Mouse (Mus musculus) adrenal gland, postnatal 14 days (tissue): ENCODE results near the gene Limk2. TPM values are rescaled to one million over a fixed set of nuclear protein-coding genes. Genes with fewer than 3 reads are reported as not detected.

Source experiments
- DNase-seq: peaks from one replicate; pipeline ENCODE4 v3.0.0; 2021; ENCODE audit warnings: mixed read lengths
- total RNA-seq: library from RNA; stranded (reverse); gene quantifications from 2 replicates; pipeline ENCODE4 v1.2.3, GENCODE M21; 2021

The Limk2 gene
- total RNA-seq, 1 experiment from 2014 or later: 21.4 TPM

DNA sequence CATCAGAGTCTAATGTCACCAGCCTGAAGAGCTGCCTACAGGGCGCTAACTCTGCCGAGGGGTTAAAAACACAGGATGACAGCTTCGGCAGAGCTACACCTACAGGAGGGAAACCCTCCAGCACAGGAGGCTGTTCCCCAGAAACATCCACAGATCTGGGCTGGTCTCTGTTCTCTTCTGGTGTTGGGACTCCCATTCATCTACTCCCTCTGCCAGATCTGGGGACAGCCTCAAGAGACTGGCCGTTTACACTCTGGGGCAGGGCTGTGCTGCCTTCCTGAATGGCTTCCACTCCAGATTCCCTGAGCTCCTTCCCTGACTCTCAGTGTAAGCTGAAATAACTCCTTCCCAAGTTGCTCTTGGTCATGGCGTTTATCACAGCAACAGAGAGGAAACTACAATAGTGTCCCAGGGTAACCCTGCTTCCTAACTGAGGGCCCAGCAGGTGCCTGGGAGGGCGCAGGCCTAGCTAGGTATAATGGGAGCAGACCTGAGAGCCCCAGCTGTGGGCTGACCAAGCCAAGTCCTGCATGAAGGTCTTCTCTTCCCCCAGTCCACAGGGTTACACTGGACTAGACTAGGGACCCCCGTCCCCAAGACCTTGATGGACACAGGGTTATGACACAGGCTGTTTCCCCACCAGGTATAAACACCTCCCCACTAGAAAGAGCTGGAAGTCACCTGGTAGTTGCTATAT lies 37.2 kb downstream of the Limk2 start:
- DNase-seq: no peak

DNA sequence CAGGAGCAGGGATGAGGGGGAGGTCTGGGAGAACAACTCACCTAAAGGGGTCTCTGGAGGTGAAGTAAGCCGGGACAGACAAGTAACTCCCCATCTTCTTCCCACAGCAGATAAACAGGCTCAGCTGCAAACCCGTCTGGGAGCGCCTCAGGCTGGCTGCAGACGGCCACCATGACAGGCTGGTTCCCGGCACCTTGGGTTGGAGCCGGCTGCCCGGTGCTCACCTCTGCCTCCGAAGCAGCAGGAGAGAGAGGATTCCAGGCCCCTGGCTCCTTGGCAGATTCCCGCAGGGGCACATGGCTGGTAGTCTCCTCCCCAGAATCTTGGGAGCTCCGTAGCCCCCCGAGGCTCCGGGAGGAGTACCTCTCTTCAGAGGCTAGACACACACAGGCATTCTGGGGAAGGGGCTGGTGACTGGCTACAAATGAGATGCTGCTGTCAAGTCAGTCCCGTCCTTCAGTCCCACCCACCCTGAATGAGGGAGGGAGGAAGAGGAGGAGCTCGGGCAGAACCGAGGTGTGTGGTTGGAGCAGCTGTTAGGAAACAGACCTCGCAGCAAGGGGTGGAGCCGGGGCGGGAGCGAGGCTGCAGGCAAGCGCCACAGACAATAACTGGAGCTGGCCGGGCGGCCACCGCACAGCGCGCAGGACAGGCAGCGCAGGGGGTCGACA lies 37.9 kb downstream of the Limk2 start:
- peak; percentile 91 for DNase-seq

DNA sequence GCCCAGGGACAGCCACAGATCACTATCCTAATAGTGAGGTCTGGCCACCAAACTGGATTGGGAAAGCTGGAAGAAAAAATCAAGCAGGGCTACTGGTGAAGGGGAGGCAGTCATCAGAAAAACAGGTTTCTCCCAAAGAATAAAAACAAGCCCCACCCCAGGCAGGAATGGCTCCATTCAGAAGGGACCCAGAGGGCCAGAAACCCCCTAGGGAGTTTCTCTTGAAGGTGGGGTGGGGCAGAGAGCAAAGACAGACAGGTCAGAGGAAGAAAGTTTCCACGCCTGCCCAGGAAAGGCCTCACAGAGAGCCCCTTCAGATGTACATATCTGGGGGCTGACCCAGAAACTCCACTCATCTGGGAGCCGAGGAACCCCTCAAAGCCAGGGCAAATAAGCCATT lies 38.8 kb downstream of the Limk2 start:
- DNase-seq: no peak

DNA sequence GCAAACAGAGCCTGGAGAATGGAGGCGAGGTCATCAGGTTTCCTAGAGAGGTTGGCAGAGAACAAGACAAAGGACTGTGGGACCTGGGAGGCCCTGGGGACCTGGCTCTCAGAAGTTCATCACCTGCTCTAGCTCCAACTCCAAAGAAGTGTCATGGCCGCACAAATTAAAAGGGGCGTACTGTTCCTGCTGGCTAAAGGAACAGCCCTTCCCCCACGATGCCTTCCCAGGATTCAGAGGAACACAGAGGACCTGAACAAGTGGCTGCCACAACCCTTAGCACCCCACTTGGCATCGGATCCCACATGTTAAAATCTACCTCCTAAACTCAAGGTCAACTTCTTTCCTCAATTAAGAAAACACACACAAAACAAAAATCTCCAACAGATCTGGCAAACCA lies 39.5 kb downstream of the Limk2 start:
- DNase-seq: no peak

DNA sequence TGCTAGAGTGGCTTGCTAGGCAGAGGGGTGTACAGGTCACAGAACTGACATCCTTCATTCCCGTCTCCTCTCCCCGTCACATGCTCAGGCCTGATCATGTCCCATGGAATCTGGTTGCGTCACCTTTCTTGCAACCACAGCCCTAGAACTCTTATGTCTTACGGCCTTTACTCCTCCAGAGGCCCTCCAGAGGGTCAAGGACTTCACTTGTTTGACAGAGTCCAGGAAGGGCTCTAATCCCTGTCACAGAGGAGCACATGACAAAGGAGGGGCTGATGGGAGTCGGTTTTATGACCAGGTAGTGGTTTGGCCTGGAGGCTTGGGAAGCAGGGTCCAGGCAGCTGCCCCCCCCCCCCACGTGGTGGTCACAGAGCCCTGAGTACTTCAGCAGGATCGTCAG lies 40.0 kb downstream of the Limk2 start:
- no peak for DNase-seq

DNA sequence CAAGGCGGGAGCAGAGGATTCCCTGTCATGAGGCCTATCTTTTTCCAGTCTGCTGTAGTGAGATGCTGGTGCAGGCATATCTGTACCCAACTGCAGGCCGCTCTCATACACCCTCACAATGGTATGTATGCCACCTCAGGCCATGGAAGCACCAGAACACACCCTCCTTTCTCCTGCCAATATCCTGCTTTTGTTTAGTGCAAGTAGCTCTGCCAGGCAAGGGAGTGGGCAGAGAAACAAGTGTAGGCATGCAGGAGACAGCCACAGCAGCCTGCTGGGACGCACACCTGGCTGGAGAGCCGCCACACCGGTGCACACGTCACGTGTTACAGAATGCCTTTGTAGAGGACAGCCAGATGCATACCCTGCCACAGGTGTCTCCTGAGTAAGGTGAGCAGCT lies 42.6 kb downstream of the Limk2 start:
- no peak for DNase-seq

DNA sequence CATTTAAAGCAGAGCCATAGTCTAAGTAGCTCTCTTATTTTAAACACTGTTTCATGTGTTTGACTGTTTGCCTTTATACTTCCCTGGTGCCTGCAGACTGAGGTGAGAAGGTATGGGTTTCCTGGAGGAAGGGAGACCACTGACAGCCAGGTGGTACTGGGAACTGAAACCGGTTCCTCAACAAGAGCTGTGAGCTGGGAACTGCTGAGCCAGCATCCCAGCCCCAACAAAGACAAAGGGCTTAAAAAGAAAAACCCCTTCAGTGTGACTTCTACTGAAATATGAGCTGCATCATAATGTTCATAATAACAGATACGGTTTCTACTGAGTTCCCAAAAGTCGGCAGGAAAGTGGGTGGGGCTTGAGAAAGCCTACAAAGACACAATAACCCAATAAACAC lies 46.1 kb downstream of the Limk2 start:
- no peak for DNase-seq

DNA sequence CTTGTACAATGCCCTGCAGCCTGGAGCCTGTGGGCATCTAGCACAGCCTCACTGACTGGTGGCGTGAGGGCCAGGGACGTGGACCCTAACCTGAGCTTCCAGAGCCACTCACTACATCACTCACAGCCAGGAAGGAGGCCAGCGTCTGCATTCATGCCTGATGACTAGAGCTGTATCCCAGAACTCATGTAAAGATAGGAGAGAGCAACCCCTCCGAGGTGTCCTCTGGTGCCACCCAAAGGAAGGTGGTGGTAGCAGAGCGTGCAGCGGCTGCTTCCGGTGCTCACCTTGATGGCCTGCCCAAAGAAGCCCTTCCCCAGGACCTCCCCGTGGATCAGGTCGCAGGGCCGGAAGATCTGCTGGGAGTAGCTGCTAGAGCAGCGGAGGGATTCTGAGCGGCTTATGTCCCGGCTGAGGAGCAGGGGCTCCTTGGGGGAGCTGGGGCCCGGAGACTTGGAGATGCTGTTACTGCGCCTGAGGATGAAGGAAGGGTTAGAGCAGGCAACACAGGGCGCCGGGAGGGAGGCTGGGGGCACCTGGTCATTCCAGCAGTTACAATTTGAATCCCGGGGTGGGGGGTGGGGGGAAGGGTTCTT lies 55.9 kb downstream of the Limk2 start:
- DNase-seq: no peak

DNA sequence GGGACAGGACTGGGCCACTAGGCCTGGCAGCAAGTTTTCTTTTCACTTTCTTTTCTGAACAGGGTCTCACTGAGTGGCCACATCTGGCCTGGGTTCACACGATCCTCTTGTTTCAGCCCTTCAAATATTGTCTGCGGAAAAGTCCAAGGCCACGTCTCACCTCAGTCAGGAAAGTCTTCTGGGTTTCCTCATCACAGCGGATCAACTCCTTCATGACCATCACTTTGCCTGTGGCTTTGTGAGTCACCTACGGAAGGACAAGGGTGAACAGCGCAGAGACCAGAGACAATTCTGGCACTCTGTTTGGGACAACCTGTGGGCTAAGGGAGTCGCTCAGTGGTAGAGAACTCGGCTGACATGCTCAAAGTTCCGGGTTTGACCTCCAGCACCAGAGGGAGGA lies 56.9 kb downstream of the Limk2 start:
- peak; percentile 6 for DNase-seq

DNA sequence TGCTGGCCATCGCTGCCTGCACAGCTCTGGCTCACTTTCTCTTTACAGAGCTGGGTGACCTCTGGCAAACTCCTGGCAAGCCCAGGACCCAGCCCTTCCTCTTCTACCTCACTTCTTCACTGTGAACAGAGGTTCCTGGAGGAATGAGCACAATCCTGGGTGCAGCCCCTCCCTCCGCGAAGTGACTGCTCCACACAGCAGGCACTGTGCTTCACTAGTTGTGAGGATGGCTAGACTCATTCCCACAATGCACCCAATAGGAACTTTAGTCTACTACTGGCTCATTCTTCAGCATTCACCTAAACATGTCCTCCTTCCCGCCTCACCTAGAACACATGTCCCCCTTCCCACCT lies 59.7 kb downstream of the Limk2 start:
- DNase-seq: no peak

DNA sequence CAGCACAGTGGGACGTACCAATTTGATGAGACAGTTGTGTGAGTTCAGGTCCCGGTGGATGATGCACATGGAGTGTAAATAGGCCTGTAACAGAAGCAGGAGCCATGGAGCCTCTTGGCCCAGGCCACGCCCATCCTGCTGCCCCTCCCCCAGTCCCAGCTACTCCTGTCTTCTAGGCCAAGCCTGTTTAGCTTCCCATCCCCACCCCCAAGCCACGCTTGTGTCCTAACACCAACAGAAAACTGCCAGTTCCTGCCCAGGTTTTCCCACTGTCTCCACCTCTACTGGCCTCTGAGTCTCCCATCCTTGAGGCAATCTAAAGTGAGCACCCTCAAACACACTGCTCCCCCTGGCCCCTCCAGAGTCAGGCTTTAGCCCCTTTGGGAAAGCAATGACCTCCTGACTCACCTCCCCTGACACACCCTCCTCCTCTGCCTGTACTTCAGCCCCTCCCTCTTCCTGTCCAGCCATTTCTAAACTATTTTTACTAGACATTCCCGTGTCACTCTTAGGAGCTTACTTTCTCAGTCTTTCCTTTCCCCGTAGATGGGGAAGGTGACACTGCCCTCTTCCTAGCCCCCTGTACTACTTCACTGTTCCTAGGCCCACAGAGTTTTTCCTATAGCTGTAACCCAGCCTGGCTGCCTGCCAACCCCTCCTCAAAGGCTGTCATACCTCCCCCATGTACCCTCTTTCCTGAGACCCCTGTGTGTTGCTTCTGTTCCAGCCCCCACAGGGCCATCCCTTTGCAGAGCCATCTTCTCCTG lies 60.2 kb downstream of the Limk2 start:
- peak; percentile 61 for DNase-seq

DNA sequence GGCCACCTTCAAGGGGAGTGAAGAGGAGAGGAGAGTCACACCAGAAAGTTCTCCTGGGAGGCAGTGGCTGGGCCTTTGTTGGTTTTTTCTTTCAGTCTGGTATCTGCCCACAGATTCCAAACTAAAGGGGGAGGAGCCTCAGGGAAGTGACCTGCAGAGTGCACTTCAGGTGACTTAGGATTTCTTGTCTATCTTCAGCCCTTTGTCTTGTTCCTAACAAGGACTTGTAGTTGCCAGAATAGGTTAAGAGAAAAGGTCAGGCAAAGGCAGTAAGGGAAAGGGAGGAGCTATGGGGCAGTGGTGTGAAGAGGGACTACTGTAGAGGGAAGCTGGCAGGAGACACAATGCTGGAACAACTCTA lies 61.2 kb downstream of the Limk2 start:
- no peak for DNase-seq

DNA sequence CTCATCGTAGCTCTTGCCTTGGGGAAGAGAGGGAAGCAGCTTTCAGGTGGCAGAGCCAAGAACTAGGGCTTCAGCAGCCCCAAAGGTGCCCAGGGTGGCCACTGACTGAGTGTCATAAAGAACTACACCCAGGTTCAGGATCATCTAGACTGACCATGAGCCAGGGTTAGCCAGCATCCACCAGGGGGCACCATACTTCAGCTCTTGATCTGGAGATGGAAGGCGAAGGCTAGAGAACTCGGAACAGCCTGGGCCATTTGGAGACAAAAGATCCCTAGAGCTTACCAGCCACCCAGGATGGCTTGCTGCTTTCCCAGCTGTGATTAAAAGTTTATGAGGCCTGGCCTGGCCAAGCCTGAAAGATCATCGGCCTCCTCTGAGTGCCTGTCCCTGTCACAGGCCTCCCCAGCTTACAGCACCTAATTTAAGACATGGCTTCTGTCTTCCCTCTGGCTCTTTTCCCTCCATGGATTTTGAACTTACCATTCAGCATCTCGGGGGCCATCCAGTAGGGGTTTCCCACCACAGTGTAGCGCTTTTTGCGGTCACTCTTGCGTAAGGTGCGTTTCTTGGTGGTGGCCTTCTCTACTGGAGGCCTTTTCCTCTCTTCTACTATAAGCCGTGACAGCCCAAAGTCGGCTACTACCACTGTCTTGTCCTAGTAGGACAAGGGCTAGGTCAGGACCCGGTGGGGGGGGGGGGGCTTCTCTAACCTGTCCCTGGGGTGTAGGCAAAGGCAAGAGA lies 61.7 kb downstream of the Limk2 start:
- peak; percentile 95 for DNase-seq

DNA sequence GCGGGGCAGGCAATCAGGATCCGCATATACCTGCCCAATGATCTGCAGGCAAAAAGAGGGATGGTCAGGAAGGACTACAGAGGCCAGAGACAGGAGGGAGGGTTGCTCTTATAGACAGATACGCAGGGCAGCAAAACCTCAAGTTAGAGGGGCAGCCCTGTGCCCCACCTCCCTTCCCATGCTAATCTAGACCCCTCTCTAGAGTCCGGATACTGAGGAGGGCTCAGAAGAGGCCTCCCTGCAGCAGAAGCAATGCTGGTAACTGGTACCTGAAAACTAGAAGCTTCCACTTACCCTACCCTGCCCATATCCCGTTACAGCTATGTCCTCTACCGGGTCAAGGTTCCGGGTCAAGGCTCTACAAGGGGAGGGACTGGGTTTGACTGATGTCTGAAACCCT lies 62.6 kb downstream of the Limk2 start:
- no peak for DNase-seq

DNA sequence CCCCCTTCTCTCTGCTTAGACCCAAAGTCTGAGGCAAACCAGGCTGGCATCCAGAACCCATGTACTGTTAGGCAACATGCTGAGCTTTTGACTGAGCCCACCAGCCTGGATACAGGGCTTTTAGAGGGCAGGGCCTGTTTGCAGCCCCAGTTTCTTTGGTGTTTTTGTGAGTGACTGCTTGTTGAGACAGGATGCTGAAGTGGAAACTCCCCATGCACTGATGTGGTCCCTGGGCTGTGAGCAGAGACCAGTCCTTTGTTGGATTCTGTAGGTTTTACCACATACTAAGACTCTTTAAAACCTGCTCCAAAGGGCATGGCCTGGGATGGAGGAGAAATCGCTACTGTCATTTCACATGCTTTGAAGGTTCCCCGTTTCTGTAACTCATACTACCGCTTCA lies 64.1 kb downstream of the Limk2 start:
- DNase-seq: no peak

DNA sequence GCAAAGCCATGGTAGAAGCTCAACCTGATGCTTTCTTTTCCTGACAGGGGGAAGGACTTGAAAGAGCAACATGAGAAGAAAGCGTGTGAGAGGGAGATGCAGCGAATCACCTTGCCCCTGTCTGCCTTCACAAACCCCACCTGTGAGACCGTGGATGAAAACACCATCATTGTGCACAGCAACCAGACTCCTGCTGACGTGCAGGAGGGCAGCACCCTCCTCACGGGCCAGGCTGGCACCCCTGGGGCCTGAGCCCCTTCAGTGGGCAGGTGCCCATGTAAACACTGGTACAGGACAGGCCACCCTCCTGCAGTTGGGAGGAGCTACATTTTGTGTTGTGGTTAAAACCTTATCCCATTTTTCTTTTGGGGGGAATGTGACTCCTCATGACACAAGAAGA lies 67.5 kb downstream of the Limk2 start:
- DNase-seq: no peak

DNA sequence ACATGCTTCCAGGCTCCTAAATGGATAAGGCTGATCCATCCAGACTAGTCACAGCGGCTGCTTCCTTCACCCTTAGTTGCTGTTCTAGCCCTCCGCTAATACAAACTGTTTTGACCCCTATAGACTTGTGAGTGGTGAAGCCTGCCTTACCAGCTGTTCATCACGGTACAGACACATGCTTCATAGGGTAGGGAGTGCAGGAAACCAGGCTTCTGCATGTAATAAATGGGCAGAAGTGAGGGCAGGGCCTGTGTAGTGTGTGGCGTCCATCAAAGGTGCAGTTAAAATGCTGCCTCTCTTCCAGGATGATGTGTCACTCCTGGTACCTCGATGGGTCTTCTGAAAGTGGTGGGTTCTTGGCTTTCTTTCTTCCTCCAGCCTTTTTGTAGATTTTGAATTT lies 71.0 kb downstream of the Limk2 start:
- no peak for DNase-seq

DNA sequence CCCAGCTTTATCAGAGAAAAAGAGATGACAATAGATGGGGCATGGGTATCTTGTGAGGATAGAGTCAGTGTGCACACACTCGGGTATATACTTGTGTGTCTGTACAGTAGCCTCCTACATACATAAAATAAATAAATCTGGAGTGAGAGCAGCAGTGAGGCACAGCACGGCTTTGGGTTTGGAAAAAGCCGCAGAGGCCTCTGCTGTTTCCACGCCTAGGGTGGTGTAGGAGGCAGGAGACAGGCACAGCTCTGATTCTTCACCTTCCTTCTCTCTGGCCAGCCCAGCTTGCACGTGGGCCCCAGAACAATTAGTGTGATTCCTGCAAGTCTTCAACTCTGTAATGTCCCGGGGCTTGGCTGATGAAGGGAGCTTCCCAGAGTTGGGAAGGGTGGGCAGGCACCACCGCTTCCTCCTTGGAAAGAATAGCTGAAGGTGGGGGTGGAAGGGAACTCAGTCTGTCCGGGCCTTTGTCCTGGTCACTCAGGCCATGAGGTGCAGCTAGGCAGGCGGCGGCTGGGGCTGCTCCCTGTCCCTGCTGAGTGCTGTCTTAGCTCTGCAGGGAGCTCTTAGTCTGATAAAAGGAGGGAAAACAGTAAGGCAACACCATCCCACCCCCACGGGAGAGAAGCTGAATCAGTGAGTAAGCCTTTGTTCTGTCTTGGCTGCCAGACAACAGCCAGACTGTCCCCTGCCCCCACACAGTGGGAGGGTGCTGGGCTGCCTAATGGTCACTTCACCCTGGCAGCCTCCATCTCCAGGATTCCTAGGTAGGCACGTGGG lies 71.6 kb downstream of the Limk2 start:
- DNase-seq: peak; percentile 67

DNA sequence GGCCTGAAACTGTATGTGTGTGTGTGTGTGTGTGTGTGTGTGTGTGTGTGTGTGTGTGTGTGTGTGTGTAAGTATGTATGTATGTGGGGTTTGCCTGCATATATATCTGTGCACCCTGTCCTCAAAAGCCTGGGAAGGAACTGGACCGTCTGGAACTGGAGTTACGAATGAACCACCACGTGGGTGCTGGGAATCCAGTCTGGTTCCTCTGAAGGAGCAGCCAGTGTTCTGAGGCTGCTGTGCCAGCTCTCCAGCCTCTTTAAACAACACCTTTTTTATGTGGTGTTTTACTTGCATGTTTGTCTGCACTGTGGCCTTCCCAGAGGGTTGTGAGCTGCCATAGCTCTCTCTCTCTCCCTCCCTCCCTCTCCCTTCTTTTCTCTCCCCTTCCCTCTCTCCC lies 72.4 kb downstream of the Limk2 start:
- no peak for DNase-seq

DNA sequence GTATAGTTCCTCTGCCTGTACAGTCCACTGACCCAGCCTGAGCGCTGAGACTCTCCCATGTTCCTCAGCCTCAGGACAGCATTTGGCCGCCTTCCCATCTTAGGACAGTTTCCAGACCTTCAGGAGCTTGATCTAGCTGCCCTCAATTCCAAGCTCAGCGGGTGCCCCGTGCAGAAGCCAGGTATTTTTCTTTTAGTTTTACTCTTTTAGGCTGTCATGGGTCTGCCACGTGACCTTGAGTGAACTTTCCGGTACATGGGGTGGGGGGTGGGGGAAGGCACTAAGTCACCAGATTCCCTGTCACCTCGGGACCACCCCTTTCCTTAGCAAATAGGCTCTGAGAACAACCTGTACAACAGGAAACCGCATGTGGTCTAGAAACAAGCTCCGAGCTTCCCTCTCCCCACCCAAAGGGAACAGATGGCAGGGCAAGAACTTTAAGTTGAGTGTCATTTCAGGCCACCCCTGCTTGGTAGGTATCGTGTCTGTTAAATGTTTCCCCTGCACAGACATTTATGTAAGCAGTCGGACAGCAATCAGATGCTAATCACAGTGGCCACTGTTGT lies 73.3 kb downstream of the Limk2 start:
- DNase-seq: peak; percentile 70

DNA sequence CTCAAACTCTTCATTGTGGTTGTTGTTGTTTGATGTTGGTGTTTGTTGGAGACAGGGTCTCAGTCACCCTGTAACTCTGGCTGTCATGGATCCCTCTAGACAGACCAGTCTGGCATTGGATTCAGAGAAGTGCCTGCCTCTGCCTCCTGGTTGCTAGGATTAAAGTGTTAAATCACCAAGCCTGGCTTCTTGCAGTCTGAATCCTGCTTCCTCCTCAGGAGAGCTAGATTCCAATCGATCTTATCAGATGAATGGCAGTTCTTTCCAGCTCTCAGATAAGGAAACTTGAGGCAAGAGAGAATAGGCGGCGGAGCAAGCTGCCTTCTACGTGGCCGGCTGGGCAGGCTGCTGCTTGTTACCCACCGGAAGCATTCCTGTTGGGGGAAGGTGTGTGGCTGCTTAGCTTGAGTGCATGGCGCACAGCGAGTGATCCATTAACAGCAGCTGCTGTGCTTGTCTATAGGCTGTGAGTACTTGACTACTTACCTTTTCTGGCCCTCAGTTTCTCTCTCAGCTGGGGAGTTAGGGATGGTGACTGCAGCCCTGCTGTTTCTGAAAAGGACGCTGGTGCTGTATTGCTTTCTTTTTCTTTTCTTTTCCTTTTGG lies 74.2 kb downstream of the Limk2 start:
- no peak for DNase-seq
